Mouse (Mus musculus): ENCODE results near the gene Gm10563.
"Not testable (repeated sequence)": the region's sequence is repeated elsewhere in the genome, so short reads cannot be mapped to it uniquely, and the experiment has no call there.

Gm10563 gene

DNA sequence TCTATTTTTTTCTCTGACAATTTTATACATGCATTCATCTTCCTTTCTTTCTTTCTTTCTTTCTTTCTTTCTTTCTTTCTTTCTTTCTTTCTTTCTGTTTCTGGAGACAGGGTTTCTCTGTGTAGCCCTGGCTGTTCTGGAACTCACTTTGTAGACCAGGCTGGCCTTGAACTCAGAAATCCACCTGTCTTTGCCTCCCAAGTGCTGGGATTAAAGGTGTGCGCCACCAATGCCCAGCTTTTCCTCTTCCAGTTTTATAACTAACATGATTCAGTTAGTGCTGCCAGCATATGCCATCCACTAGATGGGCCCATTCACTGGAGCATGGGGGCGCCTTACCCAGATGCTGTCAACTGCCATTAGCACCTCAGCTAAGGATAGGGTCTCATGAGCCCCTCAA is at the start of gene Gm10563:
Gene Gm10563 (minus strand): TSS at position 101 of the 400 bp plus-strand sequence.
- DNase-seq (ENCODE audit: low spot score), result not testable (repeated sequence)

GRCm38 (mm10) chr4:155694482-155695401 is 49.5 kb upstream of the Gm10563 start:
- DNase-seq (ENCODE audit: low spot score), result no peak

- DNase-seq (ENCODE audit: low spot score), result peak; percentile 17
Observed at GRCm38 (mm10) chr4:155694111-155694481, 48.9 kb upstream of the Gm10563 start, which contains the start of gene Fndc10. Gene Fndc10 (plus strand): TSS chr4:155694342.

DNA sequence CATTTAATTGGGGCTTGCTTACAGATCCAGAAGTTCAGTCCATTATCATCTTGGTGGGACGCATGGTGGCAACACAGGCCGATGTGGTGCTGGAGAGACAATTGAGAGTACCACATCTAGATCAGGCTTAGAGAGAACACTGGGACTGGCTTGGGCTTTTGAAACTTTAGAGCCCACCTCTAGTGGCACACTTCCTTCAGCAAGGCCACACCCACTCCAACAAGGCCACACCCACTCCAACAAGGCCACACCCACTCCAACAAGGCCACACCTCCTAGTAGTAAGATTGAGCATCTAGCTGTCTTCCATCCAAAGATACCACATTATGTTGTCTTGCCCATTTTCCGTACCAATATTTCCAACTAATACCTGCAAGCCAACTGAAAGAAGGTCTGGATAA is 47.2 kb upstream of the Gm10563 start:
- DNase-seq (ENCODE audit: low spot score), result no peak

- no peak for DNase-seq (ENCODE audit: low spot score)
Observed at GRCm38 (mm10) chr4:155690571-155691375, 45.6 kb upstream of the Gm10563 start.

DNA sequence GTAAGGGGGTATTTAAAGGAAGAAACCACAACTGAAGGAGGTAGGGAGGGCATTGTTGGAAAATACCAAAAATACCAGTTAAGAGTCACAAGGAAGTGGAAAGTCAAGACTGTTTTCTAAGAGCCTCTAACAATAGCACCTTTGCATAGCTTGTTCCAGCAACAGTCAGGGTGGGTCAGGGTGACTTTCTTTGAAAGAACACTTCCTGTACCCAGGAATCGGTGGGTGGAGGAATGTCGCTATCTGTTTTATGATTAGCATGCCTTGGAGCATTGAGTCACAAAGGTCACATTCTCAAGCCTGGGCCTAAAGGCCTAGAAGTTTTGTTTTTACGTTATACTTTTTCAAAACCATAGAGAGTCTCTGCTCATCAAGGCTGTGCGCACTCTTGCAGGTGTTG is 42.6 kb upstream of the Gm10563 start:
- DNase-seq (ENCODE audit: low spot score), result not testable (repeated sequence)

- not testable (repeated sequence) for DNase-seq (ENCODE audit: low spot score)
Observed at GRCm38 (mm10) chr4:155683670-155684277, 38.6 kb upstream of the Gm10563 start.

DNA sequence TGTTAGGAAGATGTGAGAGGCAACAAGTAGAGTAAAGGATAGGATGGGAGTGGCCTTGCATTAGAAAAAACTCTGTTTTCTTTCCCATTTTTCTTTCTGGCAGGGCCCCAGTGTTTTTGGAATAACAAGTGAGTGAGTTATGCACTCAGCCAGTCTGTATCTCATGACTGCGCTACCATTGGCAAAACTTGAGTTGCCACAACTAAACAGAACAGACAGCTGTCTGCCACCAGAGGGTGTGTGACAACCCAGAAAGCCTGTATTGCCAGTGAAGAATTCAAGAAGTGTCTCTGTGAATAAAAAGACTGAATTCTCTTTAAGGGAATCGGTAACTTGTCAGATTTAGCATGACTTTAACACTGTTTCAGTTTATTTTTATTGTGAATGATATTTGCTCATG is 30.8 kb upstream of the Gm10563 start:
- no peak for DNase-seq (ENCODE audit: low spot score)

- no peak for DNase-seq (ENCODE audit: low spot score)
Observed at GRCm38 (mm10) chr4:155672082-155672481, 26.9 kb upstream of the Gm10563 start.

- DNase-seq (ENCODE audit: low spot score), result not testable (repeated sequence)
Observed at GRCm38 (mm10) chr4:155670236-155670635, 25.0 kb upstream of the Gm10563 start.

- DNase-seq (ENCODE audit: low spot score), result no peak
Observed at GRCm38 (mm10) chr4:155669598-155670075, 24.4 kb upstream of the Gm10563 start.

DNA sequence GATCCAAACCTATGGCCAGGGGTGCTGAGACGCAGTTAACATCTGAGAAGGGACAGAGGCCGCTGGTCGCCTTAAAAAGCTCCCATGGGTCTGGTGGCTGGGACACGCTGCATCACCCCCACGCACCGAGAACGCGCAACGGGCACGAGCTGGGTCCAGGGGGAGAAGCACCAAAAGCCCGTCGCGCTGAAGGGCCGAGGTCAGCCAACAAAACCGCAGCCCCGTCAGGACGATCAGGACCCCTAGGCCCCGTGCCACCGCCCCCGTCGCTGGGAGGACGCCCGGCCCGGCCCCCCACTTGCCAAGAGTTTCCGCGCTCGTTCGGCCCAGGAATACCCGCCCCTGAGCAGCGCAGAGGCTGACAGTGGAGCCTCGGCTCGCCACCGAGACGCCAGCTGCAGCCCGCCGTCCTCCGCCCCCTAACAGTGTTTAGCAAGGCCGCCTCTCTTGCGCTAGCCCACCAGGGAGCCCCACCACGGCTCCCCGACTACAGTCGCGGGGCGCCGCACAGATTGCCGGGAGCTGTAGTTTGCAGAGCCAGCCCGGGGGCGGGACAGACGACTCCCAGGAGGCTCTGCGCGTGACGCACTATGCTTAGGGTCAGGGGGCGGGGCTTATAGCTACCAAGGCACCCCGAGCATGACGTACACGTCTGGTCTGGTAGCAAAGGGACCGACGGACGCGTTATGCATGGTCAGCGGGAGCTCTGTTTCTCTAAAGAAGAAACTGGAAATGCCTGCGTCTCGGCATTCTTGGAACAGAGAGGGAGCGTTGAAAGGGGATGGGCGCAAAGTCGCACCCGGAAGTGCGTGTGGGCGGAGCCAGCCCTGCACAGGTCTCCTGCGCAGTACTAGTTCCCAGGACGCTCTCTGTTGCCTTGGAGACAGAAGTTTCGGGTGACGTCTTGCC is 23.7 kb upstream of the Gm10563 start, which contains the start of gene Mib2:
Gene Mib2 (minus strand): TSS at position 510 of the 909 bp plus-strand sequence.
- DNase-seq (ENCODE audit: low spot score), result peak; percentile 85

- DNase-seq (ENCODE audit: low spot score), result no peak
Observed at GRCm38 (mm10) chr4:155666903-155667302, 21.7 kb upstream of the Gm10563 start.

DNA sequence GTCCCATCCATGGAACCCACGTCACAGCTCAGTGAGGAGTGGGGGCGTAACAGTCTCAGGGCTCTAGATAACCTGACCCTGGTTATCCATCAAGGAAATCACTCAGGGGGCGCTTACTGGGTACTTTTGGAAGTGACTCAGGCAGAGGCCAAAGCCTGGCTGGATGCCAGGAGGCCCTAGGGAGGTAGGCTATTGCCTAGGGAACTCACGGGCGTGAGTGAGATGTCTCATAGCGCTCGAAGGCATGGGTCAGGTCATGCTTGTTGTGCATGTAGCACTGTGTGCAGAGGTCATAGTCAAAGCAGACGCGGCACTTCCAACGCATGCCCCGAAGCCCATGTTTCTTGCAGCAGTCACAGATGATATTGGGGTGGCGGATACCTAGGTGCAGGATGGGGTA is 15.4 kb upstream of the Gm10563 start:
- DNase-seq (ENCODE audit: low spot score), result no peak

DNA sequence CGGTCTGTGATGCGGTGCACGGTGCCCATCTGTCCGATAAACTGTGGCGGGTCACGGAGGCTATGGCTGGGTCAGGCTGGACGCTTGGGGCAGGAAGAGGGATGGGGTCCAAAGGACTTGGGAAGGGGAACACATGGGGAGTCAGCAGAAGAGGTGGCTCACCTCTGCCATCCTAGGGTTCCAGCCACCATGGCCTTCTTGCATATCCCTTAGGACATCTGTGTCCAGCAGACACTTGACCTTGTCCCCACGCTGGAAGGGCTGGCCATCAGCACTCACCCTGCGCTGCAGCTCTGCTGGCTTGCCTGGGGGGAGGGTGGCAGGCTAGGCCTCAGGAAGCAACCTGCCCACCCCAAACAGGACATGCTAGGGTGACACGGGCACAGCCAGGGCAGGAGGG is 13.8 kb upstream of the Gm10563 start:
- DNase-seq (ENCODE audit: low spot score), result no peak

DNA sequence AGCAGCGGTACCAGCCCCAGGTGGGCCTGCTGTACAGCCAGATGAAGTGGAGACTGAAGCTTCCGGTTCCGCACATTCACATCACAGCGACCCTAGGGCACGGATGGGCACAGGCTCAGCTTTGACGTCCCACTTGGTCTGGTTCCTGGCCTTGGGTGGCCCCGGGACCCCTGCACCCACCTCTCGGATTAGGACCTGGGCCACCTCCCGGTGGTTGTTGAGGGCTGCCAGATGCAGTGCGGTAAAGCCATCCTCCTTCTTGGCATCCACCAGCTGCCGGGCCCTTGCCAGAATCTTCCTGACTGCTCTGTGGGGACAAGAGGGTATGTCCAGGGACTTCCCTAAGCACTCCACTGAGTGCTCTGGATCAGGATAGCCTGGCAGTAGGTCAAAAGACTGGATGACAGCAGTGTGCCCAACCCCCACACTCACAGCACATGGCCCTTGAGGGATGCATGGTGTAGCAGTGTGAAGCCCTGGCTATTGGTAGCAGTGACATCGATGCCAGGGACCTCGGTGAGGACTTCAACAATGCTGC is 11.1 kb upstream of the Gm10563 start:
- DNase-seq (ENCODE audit: low spot score), result no peak

GRCm38 (mm10) chr4:155654456-155655298 is 9.5 kb upstream of the Gm10563 start:
- peak; percentile 24 for DNase-seq (ENCODE audit: low spot score)

DNA sequence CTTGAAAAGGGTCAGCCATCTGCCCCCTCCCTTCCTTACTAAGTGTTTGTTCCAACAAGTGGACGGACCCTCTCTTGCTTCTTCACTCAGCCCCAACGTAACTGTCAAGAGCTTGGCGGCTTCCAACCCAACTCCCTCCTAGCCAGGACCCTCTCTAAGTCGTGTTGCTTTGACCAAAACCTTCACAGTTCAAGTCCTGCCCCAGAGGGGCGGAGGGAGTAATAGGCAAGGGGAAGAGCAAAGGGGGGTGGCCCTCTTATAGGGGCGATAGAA is 8.9 kb upstream of the Gm10563 start:
- DNase-seq (ENCODE audit: low spot score), result no peak

GRCm38 (mm10) chr4:155653451-155654182 is 8.4 kb upstream of the Gm10563 start:
- no peak for DNase-seq (ENCODE audit: low spot score)

DNA sequence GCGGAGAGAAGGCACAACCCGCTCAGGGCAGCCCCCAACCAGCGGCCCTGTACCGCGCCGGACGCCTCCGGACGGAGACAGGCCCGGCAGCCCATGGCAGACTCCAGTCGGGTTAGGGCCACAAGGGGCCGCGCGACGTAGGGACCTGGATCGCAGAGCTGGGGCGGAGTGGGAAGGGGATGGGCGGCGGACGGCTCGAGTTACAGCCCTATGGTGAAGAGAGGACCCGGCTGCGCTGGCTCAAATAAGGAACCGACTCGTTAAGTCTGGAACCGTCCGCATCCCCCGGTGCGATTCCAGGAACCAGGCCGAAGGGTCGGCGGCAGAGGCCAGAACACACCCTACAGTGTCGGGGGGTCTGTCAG is 7.9 kb upstream of the Gm10563 start, which contains the start of gene Mmp23:
Gene Mmp23 (minus strand): TSS at position 299 of the 365 bp plus-strand sequence.
- DNase-seq (ENCODE audit: low spot score), result peak; percentile 38

Data from urinary bladder, postnatal 10 days (tissue).